Mouse (Mus musculus): Measurements from ENCODE around the gene Cherp. TPM values are rescaled to one million over a fixed set of nuclear protein-coding genes. Genes with fewer than 3 reads are reported as not detected.
A peak's percentile ranks its signal among the peaks of the same experiment; 100 is the strongest.

Cherp gene
- polyA plus RNA-seq (2017; shearing (Covaris generic)), result 100 to 1,000 TPM in 1 of 2 experiments, 10 to 100 TPM in 1; 42.3 to 112 TPM

GRCm38 (mm10) chr8:72474826-72475546, at the start of gene Cherp:
TSS of gene Cherp (minus strand) at chr8:72475226.
- peak; percentile 93 for ATAC-seq

- ATAC-seq, result no peak
Measured at GRCm38 (mm10) chr8:72521888-72522287, 46.9 kb upstream of the Cherp start.

GRCm38 (mm10) chr8:72517421-72517988, 42.5 kb upstream of the Cherp start:
- no peak for ATAC-seq

- no peak for ATAC-seq
Measured at GRCm38 (mm10) chr8:72513158-72513557, 38.1 kb upstream of the Cherp start.

- no peak for ATAC-seq
Measured at GRCm38 (mm10) chr8:72512648-72513047, 37.6 kb upstream of the Cherp start.

- ATAC-seq, result no peak
Measured at GRCm38 (mm10) chr8:72507505-72507904, 32.5 kb upstream of the Cherp start.

GRCm38 (mm10) chr8:72504637-72505314, 29.8 kb upstream of the Cherp start:
- no peak for ATAC-seq

GRCm38 (mm10) chr8:72504137-72504536, 29.1 kb upstream of the Cherp start:
- no peak for ATAC-seq

GRCm38 (mm10) chr8:72500521-72500931, 25.5 kb upstream of the Cherp start:
- no peak for ATAC-seq

GRCm38 (mm10) chr8:72499521-72500284, 24.7 kb upstream of the Cherp start:
- no peak for ATAC-seq

- no peak for ATAC-seq
Measured at GRCm38 (mm10) chr8:72498527-72498926, 23.5 kb upstream of the Cherp start.

GRCm38 (mm10) chr8:72497911-72498310, 22.9 kb upstream of the Cherp start:
- no peak for ATAC-seq

GRCm38 (mm10) chr8:72496217-72496616, 21.2 kb upstream of the Cherp start:
- no peak for ATAC-seq

- no peak for ATAC-seq
Measured at GRCm38 (mm10) chr8:72495411-72496111, 20.5 kb upstream of the Cherp start.

GRCm38 (mm10) chr8:72493381-72493780, 18.4 kb upstream of the Cherp start:
- no peak for ATAC-seq

GRCm38 (mm10) chr8:72492622-72493081, 17.6 kb upstream of the Cherp start:
- peak; percentile 84 for ATAC-seq

GRCm38 (mm10) chr8:72491680-72492621, 16.9 kb upstream of the Cherp start, which contains the start of gene Slc35e1:
TSS of gene Slc35e1 (minus strand) at chr8:72492614.
- ATAC-seq, result peak; percentile 36

- ATAC-seq, result no peak
Measured at GRCm38 (mm10) chr8:72491017-72491416, 16.0 kb upstream of the Cherp start.

- ATAC-seq, result no peak
Measured at GRCm38 (mm10) chr8:72487014-72487413, 12.0 kb upstream of the Cherp start.

GRCm38 (mm10) chr8:72485456-72486199, 10.6 kb upstream of the Cherp start:
- ATAC-seq, result peak; percentile 26
